Mouse (Mus musculus) cortical plate, adult 2 months (tissue): ENCODE measurements around the gene Myo3b.

ENCODE experiments used
- CTCF ChIP-seq: fragments of 200-500 bp; IDR thresholded peaks from 2 replicates; pipeline ENCODE4 v1.5.1; 2011; ENCODE audit warnings: mild to moderate bottlenecking, control low read depth, low read length; ENCODE audit not compliant: insufficient read depth; ENCODE audit errors: extremely low read depth
- POLR2A ChIP-seq: fragments of 200-500 bp; IDR thresholded peaks from 2 replicates; pipeline ENCODE4 v1.6.1; 2011; ENCODE audit warnings: mild to moderate bottlenecking, low read length, control low read depth; ENCODE audit not compliant: insufficient read depth; ENCODE audit errors: extremely low read depth

DNA sequence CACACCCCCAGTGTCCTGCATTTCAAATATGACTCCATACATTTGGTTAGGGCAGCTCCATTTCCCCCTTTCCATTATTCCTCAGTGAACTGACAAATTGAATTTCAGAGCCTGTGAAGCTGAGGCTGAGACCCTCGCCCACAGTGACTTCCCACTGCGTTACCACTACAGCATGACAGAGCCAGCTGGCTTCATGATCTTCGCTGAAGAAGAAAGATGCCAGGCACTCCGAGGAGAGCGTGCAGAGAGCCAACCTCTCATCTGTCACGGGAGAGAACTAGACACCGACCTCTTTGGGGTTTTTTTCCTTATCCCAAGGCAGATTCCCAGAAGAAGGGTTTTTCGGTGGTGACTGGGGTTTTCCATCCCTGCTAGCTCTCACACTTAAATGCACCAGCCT, 306.2 kb downstream of the Myo3b start:
- TF ChIP-seq CTCF (no peak), POLR2A (no peak)
